ENCODE assay signal across 8 mouse cellular contexts in the genomic region with DNA sequence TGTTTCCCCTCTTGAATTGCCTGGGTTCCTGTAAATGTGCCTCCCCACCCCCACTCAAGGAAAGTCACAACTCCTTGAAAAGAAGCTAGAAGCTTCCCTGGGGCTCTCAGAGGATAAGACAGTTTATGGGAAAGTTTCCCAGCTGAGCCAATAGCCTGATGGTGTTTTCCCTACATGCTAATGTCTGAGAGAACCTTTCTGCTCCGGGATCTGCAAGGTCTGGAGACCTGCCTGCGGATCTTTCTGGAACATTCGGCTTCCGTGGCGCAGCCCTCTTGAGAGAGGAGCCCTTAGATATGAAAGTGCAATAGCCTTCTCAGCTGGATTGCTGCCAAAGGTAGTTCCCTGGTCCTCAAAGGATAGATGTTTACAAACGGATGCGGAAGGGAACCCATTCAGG. TPM values are rescaled to one million over a fixed set of nuclear protein-coding genes. Genes with fewer than 3 reads are reported as not detected.
DNase-seq lines count a peak whose midpoint lies in the region; ATAC-seq and TF ChIP-seq lines count a peak whose summit lies in the region.

No protein-coding gene starts in this region.

- peaks cover 28% of the 10 kb centered on the region for H3K27me3 ChIP-seq in E14TG2a.4 (ENCODE audit: insufficient read depth, low read length)
- H3K27me3 ChIP-seq in forebrain, postnatal 0 days (ENCODE audit: insufficient read depth, low read length), result peaks cover 5% of the 10 kb centered on the region; the same call in 1 of the 2 replicates
- H3K27me3 ChIP-seq in hindbrain, embryonic 15.5 days, result peaks cover 12% of the 10 kb centered on the region; the same call in 1 of the 2 replicates
- H3K27me3 ChIP-seq in liver, adult 2 months (ENCODE audit: control insufficient read depth, insufficient read depth, low read length), result no peaks in the 10 kb centered on the region
- peaks cover 26% of the 10 kb centered on the region for H3K27me3 ChIP-seq in myocyte (ENCODE audit: control insufficient read depth, insufficient read depth, insufficient read length)

- H3K27ac ChIP-seq in forebrain, postnatal 0 days (ENCODE audit: low read depth, low read length), result no peak overlapping the region
- H3K27ac ChIP-seq in hindbrain, embryonic 15.5 days (replicated peaks), result no peak overlapping the region
- H3K27ac ChIP-seq in liver, adult 2 months (replicated peaks; ENCODE audit: insufficient read depth, low read depth, low read length), result no peak overlapping the region

- H3K9me3 ChIP-seq in E14TG2a.4 (ENCODE audit: low read length), result no peaks in the 10 kb centered on the region
- H3K9me3 ChIP-seq in forebrain, postnatal 0 days (ENCODE audit: low read length), result no peaks in the 10 kb centered on the region
- no peaks in the 10 kb centered on the region for H3K9me3 ChIP-seq in hindbrain, embryonic 15.5 days

- WGBS in forebrain, postnatal 0 days, result 17% methylated on average over 7 of the region's 7 CpGs
- WGBS in hindbrain, embryonic 15.5 days, result 21% methylated on average over 7 of the region's 7 CpGs
- 6% methylated on average over 7 of the region's 7 CpGs for WGBS in liver, adult 2 months

- peak overlapping the region; percentile 84 for H3K4me3 ChIP-seq in E14TG2a.4 (replicated peaks; ENCODE audit: low read length)
- peak overlapping the region; percentile 54 for H3K4me3 ChIP-seq in forebrain, postnatal 0 days (ENCODE audit: low read depth, low read length)
- H3K4me3 ChIP-seq in hindbrain, embryonic 15.5 days, result peak overlapping the region; percentile 64
- no peak overlapping the region for H3K4me3 ChIP-seq in liver, adult 2 months (ENCODE audit: insufficient read depth, low read depth, low read length)
- peak overlapping the region; percentile 5 for H3K4me3 ChIP-seq in myocyte

- peaks cover 23% of the 10 kb centered on the region for H3K4me1 ChIP-seq in E14TG2a.4 (replicated peaks; ENCODE audit: low read depth, low read length)
- peaks cover 15% of the 10 kb centered on the region; the same call in 1 of the 2 replicates for H3K4me1 ChIP-seq in forebrain, postnatal 0 days (ENCODE audit: insufficient read depth)
- H3K4me1 ChIP-seq in hindbrain, embryonic 15.5 days (replicated peaks), result peaks cover 21% of the 10 kb centered on the region
- H3K4me1 ChIP-seq in liver, adult 2 months (ENCODE audit: control insufficient read depth, insufficient read depth, low read length), result peaks cover 3% of the 10 kb centered on the region

- H3ac ChIP-seq in myocyte (ENCODE audit: control insufficient read depth, insufficient read length), result no peak overlapping the region

- H3K4me2 ChIP-seq in forebrain, postnatal 0 days (ENCODE audit: low read depth), result peak overlapping the region; percentile 98
- H3K4me2 ChIP-seq in hindbrain, embryonic 15.5 days, result peak overlapping the region; percentile 100
- peak overlapping the region; percentile 79 for H3K4me2 ChIP-seq in myocyte (ENCODE audit: low read depth)

- no peak overlapping the region for H3K9ac ChIP-seq in forebrain, postnatal 0 days
- 0 out of 2 replicates have a peak overlapping the region, but pooled peaks have one; percentile 0 for H3K9ac ChIP-seq in hindbrain, embryonic 15.5 days
- no peak overlapping the region for H3K9ac ChIP-seq in liver, adult 2 months (ENCODE audit: low read depth, low read length)

- no peak for ATAC-seq in forebrain, postnatal 0 days
- ATAC-seq in hindbrain, embryonic 15.5 days (ENCODE audit: low FRiP score, low read depth), result no peak

- no peak for TF ChIP-seq CTCF in E14TG2a.4 (conservative IDR thresholded peaks at IDR 0.05; ENCODE audit: low read length)
- TF ChIP-seq CTCF in forebrain, postnatal 0 days (IDR thresholded peaks at IDR 0.05; ENCODE audit: low read depth), result no peak
- no peak for TF ChIP-seq CTCF in liver, adult 2 months (IDR thresholded peaks at IDR 0.05; ENCODE audit: low read depth, low read length)

- no peaks in the 10 kb centered on the region for H3K36me3 ChIP-seq in E14TG2a.4 (ENCODE audit: insufficient read depth, low read length)
- no peaks in the 10 kb centered on the region for H3K36me3 ChIP-seq in forebrain, postnatal 0 days (ENCODE audit: insufficient read depth)
- H3K36me3 ChIP-seq in hindbrain, embryonic 15.5 days, result no peaks in the 10 kb centered on the region
- no peaks in the 10 kb centered on the region for H3K36me3 ChIP-seq in liver, adult 2 months (ENCODE audit: control insufficient read depth, insufficient read depth, low read length)
- no peaks in the 10 kb centered on the region for H3K36me3 ChIP-seq in myocyte (ENCODE audit: control insufficient read depth, insufficient read depth)

- no peaks in the 10 kb centered on the region for H3K79me2 ChIP-seq in liver, adult 2 months (ENCODE audit: control insufficient read depth, insufficient read depth, low read length)
- H3K79me2 ChIP-seq in myocyte (ENCODE audit: control insufficient read depth, insufficient read depth), result no peaks in the 10 kb centered on the region

- peak; percentile 64 for DNase-seq in adipocyte (ENCODE audit: low spot score)
- DNase-seq in forebrain, postnatal 0 days, result peak; percentile 50
- DNase-seq in liver, adult 2 months (ENCODE audit: extremely low read depth, low read depth, low spot score), result peak; percentile 51
- DNase-seq in c-Kit-positive CD71-positive TER-119-positive erythroid progenitor cells, embryonic 14.5 days (ENCODE audit: low spot score), result no peak
- no peak for DNase-seq in layer of hippocampus, adult 8-10 months (ENCODE audit: low spot score in 2 of 2)

- TF ChIP-seq POLR2A in liver, adult 2 months (IDR thresholded peaks at IDR 0.05; ENCODE audit: extremely low read depth, insufficient read depth, low read length), result no peak
- TF ChIP-seq POLR2A in myocyte (IDR thresholded peaks at IDR 0.05; ENCODE audit: insufficient read length, low read depth), result no peak

TF ChIP-seq in myocyte, 11 proteins besides CTCF, POLR2A, EP300 and RAD21:
- TF ChIP-seq E2F4 (IDR thresholded peaks at IDR 0.05; ENCODE audit: insufficient read depth) (no peak), USF1 (IDR thresholded peaks at IDR 0.05; ENCODE audit: low read depth) (no peak)

RNA-seq across cellular contexts. Expression of a gene that starts 1.5 kb away (rescaled TPM):
- 6.5 and 11.8 TPM in 2 replicates for total RNA-seq in forebrain, postnatal 0 days (2014; rRNA removed)
- polyA plus RNA-seq in forebrain, postnatal 0 days (2015; fragmentation: Nextera tagmentation; extraction: Ambion mirVana), result 4.7 and 7.3 TPM in 2 replicates
- polyA plus RNA-seq in hindbrain, embryonic 15.5 days (2015; fragmentation: Nextera tagmentation; extraction: Ambion mirVana), result 6.1 and 6.8 TPM in 2 replicates
- total RNA-seq in liver, adult 2 months (2014; rRNA removed), result under 0.01 and 0.27 TPM in 2 replicates
- polyA plus RNA-seq in liver, adult 2 months (2012; rRNA removed), result 0.05 TPM in 2 replicates
- 1.5 TPM for polyA plus RNA-seq in myocyte (2012; fragmentation: generic; extraction: Trizol)
- 10 to 100 TPM; 41.6 to 61.3 (median 51.5) TPM for total RNA-seq in layer of hippocampus, adult 8-10 months (2022)

Comparison
In these comparisons a context has a peak if more than half of its experiments do, and no peak if none do; other contexts are left out.
1. DNase-seq: peak in adipocyte (single experiment), forebrain, postnatal 0 days (single experiment) and liver, adult 2 months (single experiment); none in c-Kit-positive CD71-positive TER-119-positive erythroid progenitor cells, embryonic 14.5 days (single experiment) and layer of hippocampus, adult 8-10 months (0 of 2).
2. Peak in every context shown above with its lines, with median percentiles within 50 percentile points of each other: H3K4me2 ChIP-seq.